Mouse (Mus musculus) mature B cell (primary cell): ENCODE measurements around the gene Sec31b.

Experiments
- in situ Hi-C: fragments of 300-500 bp; cut with MboI; formaldehyde crosslinking; loops from 2 replicates; pipeline ENCODE4 v1.14.3; 2019

Gene Sec31b

DNA sequence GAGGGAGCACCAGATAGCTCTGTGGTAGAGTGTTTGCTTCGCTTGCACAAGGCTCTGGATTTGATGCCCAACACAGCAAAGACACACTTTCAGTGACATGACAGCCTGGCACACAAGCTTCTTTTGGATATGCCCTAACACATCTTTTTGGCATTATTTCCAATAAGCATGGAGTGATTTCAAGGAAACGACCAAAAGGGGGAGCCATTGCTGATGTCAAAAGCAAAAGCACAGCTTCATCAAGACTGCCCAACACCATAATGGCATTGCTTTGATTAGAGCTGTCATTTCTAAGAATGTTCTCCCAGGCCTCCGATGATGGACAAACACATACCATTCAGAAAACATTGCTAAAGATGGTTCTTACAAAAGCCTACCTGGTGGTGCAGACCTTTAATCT is 69.1 kb downstream of the Sec31b start:
- in situ Hi-C loops: loop anchor here (5.0 kb wide), 1 partner anchor 54 kb away; no protein-coding TSS in a partner anchor

DNA sequence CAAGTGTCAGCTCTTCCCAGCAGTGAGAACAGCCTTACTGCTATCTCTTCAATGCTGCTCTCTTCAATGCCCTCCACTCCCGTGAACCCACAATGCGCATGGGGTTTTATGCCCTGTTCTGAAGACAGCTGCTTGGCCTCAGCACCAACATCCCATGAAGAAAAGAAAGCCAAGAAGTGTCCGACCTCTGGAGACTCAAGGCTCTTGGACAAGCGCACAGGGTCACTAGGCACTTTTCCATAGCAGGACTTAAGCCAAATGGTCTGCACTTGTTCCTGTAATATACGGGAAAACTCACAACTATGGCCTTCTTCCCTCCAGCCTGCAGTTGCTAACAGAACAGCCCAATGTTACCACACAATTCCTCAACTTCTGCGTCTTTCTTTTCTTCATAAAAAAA is 70.4 kb downstream of the Sec31b start:
- in situ Hi-C loops: loop anchor here (5.0 kb wide), 1 partner anchor 53 kb away; no protein-coding TSS in a partner anchor

DNA sequence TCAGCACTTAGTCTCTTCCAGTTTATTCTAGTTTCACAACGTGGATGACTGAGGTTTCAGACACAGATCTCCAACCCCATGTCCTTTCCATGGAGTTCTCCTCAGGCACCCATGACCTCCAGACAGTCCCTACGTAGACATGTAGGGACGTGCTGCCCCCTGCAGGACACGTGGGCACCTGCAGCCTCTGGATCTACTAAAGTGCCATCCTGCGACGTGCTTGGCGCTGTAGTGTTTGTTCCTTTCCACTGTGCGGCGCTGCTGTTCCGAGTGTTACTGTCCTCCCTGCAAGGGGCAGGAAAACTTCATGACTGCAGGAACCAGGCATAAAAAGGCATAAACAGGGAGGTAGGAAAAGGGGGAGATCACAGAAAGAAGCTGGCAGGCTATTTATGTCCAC is 71.5 kb downstream of the Sec31b start:
- in situ Hi-C loops: no loop called here
